Mouse (Mus musculus): ENCODE results near the gene Rpusd2. TPM values are rescaled to one million over a fixed set of nuclear protein-coding genes. Genes with fewer than 3 reads are reported as not detected.
A peak's percentile ranks its signal among the peaks of the same experiment; 100 is the strongest.
"Not testable (repeated sequence)": the region's sequence is repeated elsewhere in the genome, so short reads cannot be mapped to it uniquely, and the experiment has no call there.

Gene Rpusd2
- polyA plus RNA-seq (2012; rRNA removed), result 4.8 and 6.2 TPM in 2 replicates

DNA sequence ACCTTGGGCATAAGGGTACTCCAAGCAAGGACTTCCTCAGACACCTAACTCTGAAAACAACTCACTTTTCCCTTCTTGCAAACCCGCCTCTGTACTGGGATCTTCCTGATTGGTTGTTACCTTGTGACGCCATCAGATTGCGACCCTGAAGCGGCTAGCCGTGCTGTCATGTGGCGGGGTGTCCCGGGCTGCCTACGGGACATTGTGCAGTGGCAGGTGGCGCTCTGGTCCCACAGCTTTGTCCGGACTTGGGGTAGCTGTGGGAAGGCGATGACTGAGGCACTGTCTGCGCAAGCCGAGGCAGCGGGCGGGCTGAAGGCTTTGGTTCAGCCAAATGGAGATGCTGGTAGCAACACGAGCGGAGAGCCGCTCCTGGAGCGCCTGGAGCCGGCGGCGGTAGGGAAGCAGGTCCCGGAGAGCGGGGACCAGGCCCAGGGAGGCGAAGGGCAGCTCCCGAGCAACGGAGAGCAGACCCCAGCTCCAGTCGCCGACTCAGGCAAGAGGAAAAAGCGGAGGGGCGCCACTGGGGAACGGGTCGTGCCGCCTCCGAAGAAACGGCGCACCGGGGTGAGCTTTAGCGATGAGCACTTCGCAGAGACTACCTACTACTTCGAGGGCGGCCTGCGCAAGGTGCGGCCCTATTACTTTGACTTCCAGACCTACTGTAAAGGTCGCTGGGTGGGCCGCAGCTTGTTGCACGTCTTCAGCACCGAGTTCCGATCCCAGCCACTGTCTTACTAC is at the start of gene Rpusd2:
TSS of gene Rpusd2 (plus strand) at position 135 of the 741 bp plus-strand sequence.
- peak; percentile 91 to 96 for DNase-seq (ENCODE audit: extremely low spot score in 1 of 2, low spot score in 1 of 2)

DNA sequence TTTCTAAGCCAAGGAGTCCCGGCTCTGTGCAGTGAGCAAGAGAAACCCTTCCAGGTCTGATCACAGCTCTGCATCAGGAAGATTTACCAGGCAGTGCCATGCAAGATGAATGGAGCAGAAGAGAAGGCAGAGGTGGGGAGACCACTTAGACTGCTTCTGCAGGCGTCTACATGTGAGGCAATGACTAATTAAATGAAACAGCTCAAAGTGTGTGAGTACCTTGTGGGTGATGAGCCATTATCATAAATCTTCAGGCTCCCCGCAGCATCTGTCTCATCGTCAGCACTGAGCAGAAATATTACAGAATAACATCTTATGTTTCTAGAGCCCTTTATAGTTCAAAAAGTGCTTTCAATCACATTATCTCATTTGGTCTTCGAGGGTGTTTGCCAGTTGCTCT is 39.1 kb upstream of the Rpusd2 start:
- DNase-seq (ENCODE audit: extremely low spot score in 1 of 2, low spot score in 1 of 2), result peak; percentile 68

DNA sequence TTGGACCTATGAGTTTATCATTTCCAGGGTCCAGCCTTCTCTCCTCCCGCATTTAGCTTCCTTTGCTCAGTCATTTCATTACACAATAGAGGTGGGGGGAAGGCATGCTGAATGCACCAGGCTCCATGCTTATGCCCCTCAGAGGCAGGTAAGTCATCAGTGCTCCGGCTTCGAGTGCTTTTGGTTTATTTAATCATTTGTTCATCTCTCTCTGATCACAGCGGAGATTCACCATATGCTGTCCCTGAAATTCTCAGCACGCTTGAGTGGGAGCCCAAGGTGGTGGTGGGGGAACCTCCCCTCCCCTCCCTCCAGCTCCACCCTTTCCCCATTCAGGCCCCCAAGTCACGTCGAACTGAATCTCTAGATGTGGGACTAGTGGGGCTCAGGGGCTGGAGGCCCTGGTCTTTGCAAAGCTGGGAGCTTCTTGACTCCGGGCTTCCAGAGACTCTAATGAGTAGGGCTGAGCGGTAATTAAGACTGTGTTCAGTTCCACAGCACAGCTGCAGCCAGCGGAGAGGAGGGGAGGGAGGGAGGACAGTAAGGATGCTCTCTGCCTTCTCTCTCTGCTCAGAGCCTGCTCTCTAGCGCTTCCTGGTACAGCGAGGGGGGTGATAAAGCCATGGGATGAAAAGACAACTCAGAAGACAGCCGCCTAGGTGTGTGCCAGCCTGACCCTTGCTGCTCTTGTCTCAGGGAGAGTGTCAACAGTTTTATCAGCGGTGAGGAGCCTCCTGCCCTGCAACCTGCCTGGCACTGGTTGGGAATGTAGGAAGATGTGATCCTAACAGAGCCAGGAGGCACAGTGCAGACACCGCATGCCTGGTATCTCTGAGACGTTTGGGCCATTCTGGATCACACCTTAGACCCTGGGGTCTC is 38.4 kb upstream of the Rpusd2 start:
- no peak for DNase-seq (ENCODE audit: extremely low spot score in 1 of 2, low spot score in 1 of 2)

DNA sequence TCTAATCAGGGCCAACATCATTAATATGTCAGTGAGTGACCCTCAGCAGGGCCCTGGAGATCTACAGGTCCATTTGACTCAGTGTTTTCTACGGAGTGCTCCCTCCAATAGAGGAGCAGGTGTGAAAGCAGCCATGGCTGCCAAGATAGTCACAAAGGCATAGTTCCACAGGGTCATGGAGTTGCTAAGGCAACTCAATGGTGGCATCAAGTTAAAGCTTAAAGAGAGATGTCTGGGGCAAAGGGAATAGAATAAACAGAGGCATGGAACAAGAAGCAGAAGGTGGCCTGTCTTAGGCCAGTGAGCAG is 37.8 kb upstream of the Rpusd2 start:
- DNase-seq (ENCODE audit: extremely low spot score in 1 of 2, low spot score in 1 of 2), result no peak

DNA sequence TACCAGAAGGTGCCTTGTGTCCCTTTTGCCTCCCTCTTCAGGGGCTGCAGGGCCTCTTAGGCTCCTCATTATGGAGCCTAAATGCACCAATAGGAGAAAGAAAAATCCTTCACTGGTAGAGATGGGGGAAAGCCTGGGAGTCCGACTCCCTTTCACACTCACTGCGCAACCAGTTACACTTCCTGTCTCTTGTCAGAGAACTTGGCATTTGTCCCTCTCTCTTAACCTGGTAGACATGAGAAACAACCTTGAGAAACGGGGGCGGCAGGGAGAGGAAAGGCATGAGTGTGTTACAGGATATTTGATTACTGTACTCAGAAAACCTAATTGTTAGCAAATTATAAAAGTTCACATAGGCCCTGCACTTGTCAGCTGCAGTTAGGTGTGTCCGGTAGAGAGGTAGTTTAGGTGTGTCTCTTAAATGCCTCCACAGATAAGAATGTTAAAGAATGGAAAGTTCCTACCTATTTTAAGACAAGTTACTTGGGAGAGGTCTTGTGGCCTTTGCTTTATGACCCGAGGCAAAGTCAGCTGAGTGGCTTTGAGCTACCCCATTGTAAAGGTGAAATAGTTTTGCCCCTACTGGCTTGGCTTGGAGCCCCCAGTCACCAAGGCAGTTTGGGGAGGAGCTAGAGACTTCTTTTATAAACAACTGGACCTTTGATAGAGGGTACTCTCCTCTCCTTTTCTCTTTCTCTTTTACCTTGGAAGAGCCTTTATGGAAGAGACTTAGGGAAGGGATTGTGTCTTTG is 36.3 kb upstream of the Rpusd2 start:
- DNase-seq (ENCODE audit: extremely low spot score in 1 of 2, low spot score in 1 of 2), result no peak

DNA sequence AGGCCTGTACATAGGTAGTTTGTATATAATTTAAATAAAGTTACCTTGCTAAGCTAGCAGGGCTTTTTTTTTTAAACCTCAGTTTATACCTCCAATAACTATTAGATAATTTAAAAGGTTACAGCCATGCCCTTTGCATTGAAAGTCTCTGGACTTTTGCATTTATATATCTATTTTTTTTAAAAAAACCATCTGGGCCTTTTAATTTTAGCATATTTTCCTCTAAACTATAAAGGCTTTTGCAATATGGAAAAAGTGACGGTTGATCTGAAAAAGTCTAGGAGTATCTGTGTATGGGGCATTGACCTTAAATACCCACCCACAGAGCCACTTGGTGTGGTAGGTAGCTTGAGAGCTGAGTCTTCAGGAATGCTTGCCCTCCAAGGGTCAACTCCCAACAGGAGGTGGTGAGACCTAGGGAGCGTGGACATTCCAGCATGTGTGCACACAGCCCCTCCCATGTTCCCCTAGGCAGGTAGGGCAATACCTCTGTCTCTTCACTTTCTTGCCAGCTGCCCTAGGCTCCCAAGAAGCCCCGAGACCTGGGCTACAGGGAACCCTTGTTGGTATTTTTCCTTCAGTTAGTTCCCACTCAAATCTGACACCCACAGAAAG is 35.5 kb upstream of the Rpusd2 start:
- no peak for DNase-seq (ENCODE audit: extremely low spot score in 1 of 2, low spot score in 1 of 2)

DNA sequence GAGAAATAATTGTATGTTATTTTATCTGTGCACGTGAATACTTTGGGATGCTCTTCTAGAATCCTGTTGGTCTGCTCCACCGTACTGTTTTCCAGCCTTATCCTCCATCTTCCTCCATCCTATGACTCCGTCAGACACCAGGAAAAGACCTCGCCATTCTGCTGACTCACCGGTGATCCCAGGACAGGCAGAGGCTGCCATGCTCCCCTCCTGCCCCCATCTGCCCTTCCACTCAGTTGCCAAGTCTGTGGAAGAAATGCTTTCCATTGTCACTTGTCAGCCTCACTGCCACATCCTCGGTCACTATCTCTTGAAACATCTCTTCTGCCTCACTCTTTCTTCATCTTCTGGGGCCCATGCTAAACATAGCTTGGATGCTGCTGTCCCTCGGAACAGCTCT is 27.7 kb upstream of the Rpusd2 start:
- DNase-seq (ENCODE audit: extremely low spot score in 1 of 2, low spot score in 1 of 2), result no peak

DNA sequence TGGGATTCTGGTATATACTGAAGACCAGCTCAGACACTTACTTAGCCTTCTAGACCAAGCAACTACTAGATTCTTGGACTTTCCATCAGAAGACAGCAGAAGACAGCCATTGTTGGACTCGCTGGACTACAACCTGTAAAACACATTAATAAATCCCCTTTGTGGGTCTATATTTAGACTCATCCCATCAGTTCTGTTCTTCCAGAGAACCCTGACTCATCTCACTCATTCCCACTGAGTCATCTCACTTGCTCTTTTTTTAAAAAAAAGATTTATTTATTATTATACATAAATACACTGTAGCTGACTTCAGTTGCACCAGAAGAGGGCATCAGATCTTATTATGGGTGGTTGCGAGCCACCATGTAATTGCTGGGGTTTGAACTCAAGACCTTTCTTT is 25.2 kb upstream of the Rpusd2 start:
- no peak for DNase-seq (ENCODE audit: extremely low spot score in 1 of 2, low spot score in 1 of 2)

DNA sequence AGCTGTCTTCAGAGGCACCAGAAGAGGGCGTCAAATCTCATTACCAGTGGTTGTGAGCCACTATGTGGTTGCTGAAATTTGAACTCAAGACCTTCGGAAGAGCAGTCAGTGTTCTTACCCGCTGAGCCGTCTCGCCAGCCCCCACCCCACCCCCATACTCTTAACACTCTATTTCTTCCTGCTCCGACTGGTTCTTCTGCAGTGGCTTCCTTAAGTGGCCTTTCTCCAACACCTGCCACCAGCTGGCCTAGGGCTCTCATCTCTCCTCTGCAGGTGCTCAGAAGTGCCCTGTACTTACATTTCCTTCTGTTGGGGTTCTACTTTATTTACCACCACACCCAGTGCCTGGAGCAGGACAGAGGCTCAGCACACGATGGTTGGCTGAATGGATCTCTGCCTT is 19.6 kb upstream of the Rpusd2 start:
- no peak for DNase-seq (ENCODE audit: extremely low spot score in 1 of 2, low spot score in 1 of 2)

DNA sequence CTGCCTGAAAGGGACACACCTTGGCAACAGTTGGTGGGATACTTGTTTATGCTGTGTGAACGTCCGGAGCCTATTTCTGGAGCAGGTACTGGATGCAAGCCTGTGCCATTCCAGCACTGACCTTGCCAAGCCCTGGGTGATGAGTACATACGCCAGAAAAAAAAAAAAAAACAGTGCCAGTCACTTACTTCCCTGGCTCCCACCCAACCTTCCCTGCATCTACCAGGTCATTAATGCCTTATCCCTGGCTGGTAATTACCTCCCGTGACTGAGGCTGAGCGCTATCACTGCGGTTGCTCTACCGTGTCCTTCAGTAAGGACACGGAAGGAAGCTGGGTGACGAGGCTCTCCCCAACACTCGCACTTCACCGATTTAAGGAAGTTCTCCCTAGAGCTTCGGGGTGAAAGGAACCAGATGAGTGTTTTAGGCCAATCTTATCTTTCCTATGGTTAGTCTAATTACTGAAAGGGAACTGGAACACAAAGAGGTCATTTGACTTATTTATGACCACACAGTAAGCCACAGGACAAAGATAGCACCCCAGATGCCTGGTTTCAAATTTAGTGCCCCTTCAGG is 18.9 kb upstream of the Rpusd2 start:
- DNase-seq (ENCODE audit: extremely low spot score in 1 of 2, low spot score in 1 of 2), result no peak

DNA sequence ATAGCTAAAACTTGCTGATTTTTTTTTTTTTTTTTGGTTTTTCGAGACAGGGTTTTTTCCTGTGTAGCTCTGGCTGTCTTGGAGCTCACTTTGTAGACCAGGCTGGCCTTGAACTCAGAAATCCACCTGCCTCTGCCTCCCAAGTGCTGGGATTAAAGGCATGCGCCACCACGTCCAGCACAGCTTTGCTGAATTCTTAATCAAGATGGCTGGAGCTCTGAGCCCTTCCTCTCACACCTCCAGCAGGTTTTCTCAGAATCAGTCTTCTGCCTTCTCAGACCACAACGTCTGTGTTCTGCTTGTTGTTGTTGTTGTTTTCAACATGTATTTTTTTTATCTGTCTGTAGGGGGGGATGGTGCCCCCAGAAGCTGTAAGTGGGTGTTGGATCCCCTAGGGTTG is 18.3 kb upstream of the Rpusd2 start:
- not testable (repeated sequence) for DNase-seq (ENCODE audit: extremely low spot score in 1 of 2, low spot score in 1 of 2)

DNA sequence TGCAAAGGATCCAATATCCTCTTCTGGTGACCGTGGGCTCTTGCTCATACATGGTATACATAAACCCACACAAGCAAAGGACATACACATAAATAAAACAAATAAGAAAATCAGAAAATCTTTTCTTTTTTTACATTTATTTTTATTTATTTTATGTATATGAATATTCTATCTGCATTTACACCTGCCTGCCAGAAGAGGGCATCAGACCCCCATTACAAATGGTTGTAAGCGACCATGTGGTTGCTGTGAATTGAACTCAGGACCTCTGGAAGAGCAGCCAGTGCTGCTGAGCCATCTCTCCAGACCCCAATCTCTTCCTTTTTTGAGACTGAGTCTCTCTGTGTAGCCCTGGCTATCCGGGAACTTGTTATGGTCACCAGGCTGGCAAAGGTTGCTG is 16.9 kb upstream of the Rpusd2 start:
- DNase-seq (ENCODE audit: extremely low spot score in 1 of 2, low spot score in 1 of 2), result no peak

DNA sequence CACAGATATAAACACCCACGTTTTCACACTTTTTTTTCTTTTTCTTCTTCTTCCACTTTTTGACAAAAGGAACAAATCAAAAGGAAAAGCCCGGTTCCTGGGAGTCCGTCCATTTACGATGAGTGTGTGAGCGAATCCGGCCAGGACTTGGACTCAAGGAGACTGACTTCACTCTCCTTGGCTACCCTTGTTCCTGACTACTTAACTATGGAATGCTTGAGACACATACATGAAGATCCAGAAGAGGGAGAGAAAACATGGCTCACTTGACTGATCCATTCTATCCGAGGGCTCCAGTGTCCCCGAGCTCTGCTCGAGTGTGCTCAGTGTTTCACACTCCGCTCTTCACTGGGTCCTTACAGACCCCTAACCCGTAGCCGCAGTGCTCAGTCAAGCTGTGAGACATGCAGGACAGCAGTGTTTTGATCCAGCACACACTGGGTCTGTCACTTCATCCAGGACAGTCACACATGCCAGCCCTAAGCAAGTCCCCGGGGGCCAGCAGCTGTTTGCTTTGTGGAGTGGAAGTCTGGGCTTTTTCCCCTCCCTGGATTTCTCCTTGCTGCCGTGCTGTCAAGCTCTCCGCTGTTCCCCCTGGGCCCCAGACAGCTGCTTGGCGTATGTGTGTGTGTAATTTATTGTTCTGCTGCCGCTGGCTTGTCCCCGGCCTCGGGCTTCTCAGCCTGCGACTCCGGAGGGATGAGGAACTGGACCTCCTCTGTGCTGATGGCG is 16.0 kb upstream of the Rpusd2 start:
- peak in 1 of 2 experiments; percentile 16 for DNase-seq (ENCODE audit: extremely low spot score in 1 of 2, low spot score in 1 of 2)

DNA sequence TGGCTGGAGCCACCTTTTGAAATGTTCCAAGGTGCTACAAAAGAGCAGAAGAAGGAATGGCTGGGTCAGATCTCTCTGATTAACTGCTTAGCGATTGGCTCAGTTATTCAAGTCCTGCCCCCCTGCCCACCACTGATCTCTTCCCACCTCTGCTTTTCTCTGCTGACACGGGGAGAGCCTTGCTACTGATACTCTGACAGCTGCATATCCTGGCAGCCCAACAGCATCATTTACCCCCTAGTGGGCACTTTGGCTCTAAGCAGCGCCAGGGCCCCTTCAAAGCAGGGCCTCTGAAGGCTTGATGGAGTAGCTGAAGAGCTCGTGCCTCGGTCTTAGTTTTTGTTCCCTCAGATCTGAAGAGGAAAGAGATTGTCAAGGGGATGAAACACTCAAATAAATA is 15.5 kb upstream of the Rpusd2 start:
- no peak for DNase-seq (ENCODE audit: extremely low spot score in 1 of 2, low spot score in 1 of 2)

DNA sequence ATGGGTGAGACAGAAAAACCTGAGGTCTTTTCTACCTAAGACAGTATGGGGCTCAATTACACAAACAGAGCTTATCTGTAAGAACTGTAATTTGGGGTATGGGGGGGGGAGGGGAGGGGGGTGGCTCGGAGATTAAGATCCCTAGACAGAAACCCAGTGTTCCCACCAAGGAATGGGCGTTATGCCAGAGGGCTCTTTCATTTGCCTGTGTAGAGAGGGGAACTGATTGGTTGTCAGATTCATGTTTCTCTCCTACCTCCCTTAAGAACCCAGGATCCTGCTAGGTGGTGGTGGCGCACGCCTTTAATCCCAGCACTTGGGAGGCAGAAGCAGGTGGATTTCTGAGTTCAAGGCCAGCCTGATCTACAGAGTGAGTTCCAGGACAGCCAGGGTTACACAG is 15.1 kb upstream of the Rpusd2 start:
- DNase-seq (ENCODE audit: extremely low spot score in 1 of 2, low spot score in 1 of 2), result no peak

DNA sequence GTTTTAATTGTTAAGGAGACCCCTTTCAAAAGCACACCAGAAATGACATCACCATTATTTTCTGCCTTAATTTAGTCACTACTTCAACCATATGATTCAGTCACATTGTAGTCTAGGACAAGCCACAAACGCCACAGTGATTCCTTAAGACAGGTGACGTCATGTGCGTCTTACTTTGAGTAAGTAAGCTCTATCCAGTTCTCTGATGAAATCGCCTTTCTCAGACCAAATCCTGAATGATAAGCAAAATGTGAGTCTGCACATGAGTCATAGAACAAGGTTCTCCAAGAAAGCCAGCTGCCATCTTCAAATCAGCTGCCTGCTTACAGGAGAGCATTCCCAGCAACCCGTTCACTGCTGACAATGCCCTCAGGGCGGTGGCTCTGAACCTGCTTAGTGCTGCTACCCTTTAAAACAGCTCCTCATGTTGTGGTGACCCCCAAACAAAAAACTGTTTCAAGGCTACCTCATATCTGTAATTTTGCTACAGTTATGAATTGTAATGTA is 11.4 kb upstream of the Rpusd2 start:
- no peak for DNase-seq (ENCODE audit: extremely low spot score in 1 of 2, low spot score in 1 of 2)

DNA sequence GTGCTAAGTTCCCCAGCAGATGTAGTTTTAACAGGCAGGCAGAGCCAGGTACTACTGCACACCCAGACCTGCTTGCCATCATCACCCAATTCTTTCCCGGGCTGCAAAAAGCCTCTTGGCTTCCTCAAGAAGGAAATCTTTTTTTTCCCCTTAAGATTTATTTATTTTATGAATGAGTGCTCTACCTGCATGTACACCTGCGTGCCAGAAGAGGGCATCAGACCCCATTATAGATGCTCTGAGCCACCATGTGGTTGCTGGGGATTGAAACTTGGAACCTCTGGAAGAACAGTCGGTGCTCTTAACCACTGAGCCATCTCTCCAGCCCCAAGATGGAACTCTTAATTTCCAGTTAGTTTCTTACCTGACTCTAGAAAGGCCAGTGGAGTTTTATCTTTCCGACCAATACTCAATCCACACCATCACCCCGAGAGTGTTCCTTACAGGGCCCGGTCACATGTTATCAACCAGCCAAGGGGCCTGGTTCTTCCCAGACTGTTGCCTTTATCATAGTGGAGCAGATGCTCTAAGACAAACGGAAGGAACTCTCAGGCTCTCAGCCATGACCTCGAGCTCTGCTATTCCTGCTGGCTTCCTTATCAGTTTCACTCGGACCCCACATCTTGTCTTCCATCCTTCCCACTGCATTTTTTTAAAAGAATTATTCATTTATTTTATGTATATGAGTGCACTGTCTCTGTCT is 9.9 kb upstream of the Rpusd2 start:
- no peak for DNase-seq (ENCODE audit: extremely low spot score in 1 of 2, low spot score in 1 of 2)

DNA sequence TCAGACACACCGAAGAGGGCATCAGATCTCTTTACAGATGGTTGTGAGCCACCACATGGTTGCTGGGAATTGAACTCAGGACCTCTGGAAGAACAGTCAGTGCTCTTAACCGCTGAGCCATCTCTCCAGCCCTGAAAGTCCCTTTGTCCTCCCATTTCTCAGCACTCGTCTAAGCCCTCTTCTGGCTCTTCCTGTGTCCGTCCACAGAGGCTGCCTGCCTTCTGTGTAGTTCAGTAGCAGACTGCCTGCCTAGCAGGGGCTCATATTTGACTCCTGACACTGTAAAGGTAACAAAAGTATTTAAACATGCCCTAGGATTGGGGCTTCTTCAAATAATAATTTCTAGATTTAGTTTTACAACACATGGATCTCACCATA is 9.4 kb upstream of the Rpusd2 start:
- DNase-seq (ENCODE audit: extremely low spot score in 1 of 2, low spot score in 1 of 2), result no peak

DNA sequence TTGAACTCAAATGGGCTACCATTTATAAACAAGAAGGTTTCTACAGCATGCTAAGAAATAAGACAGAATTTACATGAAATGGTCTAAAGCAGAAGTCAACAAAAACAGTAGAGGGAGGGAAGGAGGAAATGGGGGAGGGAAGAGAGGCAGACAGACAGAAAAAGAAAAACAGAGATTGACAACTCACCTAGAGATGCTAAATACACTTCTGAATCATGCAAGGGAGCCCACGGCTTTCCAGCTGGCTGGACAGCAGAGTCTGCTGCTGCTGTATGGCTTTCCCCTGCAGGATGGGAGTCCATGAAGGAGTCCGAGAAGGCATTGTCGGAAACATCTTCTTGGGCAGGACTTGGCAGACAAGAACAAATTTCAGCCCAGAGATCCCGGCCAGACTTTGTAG is 7.6 kb upstream of the Rpusd2 start:
- no peak for DNase-seq (ENCODE audit: extremely low spot score in 1 of 2, low spot score in 1 of 2)
